Mouse (Mus musculus) mesoderm, embryonic 11.5 days (tissue): ENCODE measurements at regions not wholly inside any gene's neighbourhood (a gene's known extent, or its start where the extent isn't known, plus 50 kb on each side); places are given as distances from the start of the nearest gene placed in this dataset.

Experiments used
- DNase-seq: peaks from one replicate; pipeline ENCODE4 v3.0.0-alpha.2; 2012; ENCODE audit warnings: low read depth, low spot score

- DNase-seq, result no peak
Observed at GRCm38 (mm10) chr8:57148036-57148435, 172.7 kb upstream of the Hand2 start.

- no peak for DNase-seq
Observed at GRCm38 (mm10) chr8:57191153-57191552, 129.6 kb upstream of the Hand2 start.

GRCm38 (mm10) chr8:57200280-57200679 is 120.5 kb upstream of the Hand2 start:
- no peak for DNase-seq

GRCm38 (mm10) chr8:57209584-57209983 is 111.2 kb upstream of the Hand2 start:
- DNase-seq, result no peak

GRCm38 (mm10) chr8:57213066-57213465 is 107.7 kb upstream of the Hand2 start:
- no peak for DNase-seq

- DNase-seq, result no peak
Observed at GRCm38 (mm10) chr8:57213982-57214930, 106.5 kb upstream of the Hand2 start.

- DNase-seq, result no peak
Observed at GRCm38 (mm10) chr8:57230594-57230993, 90.2 kb upstream of the Hand2 start.

GRCm38 (mm10) chr8:57242301-57242700 is 78.5 kb upstream of the Hand2 start:
- no peak for DNase-seq

GRCm38 (mm10) chr8:57249061-57249460 is 71.7 kb upstream of the Hand2 start:
- DNase-seq, result no peak
